Mouse (Mus musculus): ENCODE data around the gene Igfals. TPM values are rescaled to one million over a fixed set of nuclear protein-coding genes. Genes with fewer than 3 reads are reported as not detected.

The Igfals gene
- total and polyA plus RNA-seq, 2 experiments from 2014 or later, result 0.18 to 0.52 TPM

- Histone ChIP-seq H3K9ac (replicated peaks; ENCODE audit: low read length) (no peak overlapping the region), H3K4me2 (ENCODE audit: low read depth, low read length) (no peak overlapping the region), H3K27ac (no peak overlapping the region), H3K4me3 (ENCODE audit: low read length) (no peak overlapping the region), H3K4me1 (ENCODE audit: insufficient read depth, low read length) (peaks cover 22% of the 10 kb centered on the region), H3K27me3 (ENCODE audit: insufficient read depth, low read length) (no peaks in the 10 kb centered on the region), H3K36me3 (ENCODE audit: insufficient read depth, low read length) (peaks cover 23% of the 10 kb centered on the region), H3K9me3 (ENCODE audit: low read length) (no peaks in the 10 kb centered on the region)
- DNase-seq (ENCODE audit: low spot score) (no peak), ATAC-seq (no peak)
- TF ChIP-seq CTCF (IDR thresholded peaks at IDR 0.05; ENCODE audit: low read depth), result no peak
- WGBS, result 73% methylated on average over 12 of the region's 12 CpGs
Observed at GRCm38 (mm10) chr17:24892785-24893184, 27.0 kb downstream of the Igfals start.

- Histone ChIP-seq H3K4me1 (ENCODE audit: insufficient read depth, low read length) (peaks cover 19% of the 10 kb centered on the region), H3K4me2 (ENCODE audit: low read depth, low read length) (no peak overlapping the region), H3K27ac (no peak overlapping the region), H3K9me3 (ENCODE audit: low read length) (no peaks in the 10 kb centered on the region), H3K27me3 (ENCODE audit: insufficient read depth, low read length) (no peaks in the 10 kb centered on the region), H3K9ac (replicated peaks; ENCODE audit: low read length) (no peak overlapping the region), H3K36me3 (ENCODE audit: insufficient read depth, low read length) (peaks cover 27% of the 10 kb centered on the region), H3K4me3 (ENCODE audit: low read length) (no peak overlapping the region)
- WGBS, result 98% methylated on average over 2 of the region's 2 CpGs
- TF ChIP-seq CTCF (IDR thresholded peaks at IDR 0.05; ENCODE audit: low read depth), result no peak
- ATAC-seq, result no peak
- DNase-seq (ENCODE audit: low spot score), result no peak
Observed at GRCm38 (mm10) chr17:24893276-24893675, 27.5 kb downstream of the Igfals start.

GRCm38 (mm10) chr17:24894061-24894994, 28.5 kb downstream of the Igfals start:
- Histone ChIP-seq H3K4me2 (ENCODE audit: low read depth, low read length) (peak overlapping the region; percentile 99), H3K27me3 (ENCODE audit: insufficient read depth, low read length) (no peaks in the 10 kb centered on the region), H3K36me3 (ENCODE audit: insufficient read depth, low read length) (peaks cover 36% of the 10 kb centered on the region), H3K27ac (peak overlapping the region; percentile 93), H3K9ac (replicated peaks; ENCODE audit: low read length) (peak overlapping the region; percentile 95), H3K4me3 (ENCODE audit: low read length) (peak overlapping the region; percentile 91), H3K9me3 (ENCODE audit: low read length) (no peaks in the 10 kb centered on the region), H3K4me1 (ENCODE audit: insufficient read depth, low read length) (peaks cover 19% of the 10 kb centered on the region)
- TF ChIP-seq CTCF (IDR thresholded peaks at IDR 0.05; ENCODE audit: low read depth), result no peak; the same call in 1 of the 2 replicates
- ATAC-seq (peak; percentile 31), DNase-seq (ENCODE audit: low spot score) (peak; percentile 37)
- 10% methylated on average over 31 of the region's 31 CpGs for WGBS

- peaks cover 40% of the 10 kb centered on the region for H3K36me3 ChIP-seq (ENCODE audit: insufficient read depth, low read length)
- H3K4me2 ChIP-seq (ENCODE audit: low read depth, low read length), result peak within 1 kb of the TSS; percentile 99
- peaks cover 19% of the 10 kb centered on the region for H3K4me1 ChIP-seq (ENCODE audit: insufficient read depth, low read length)
- no peaks in the 10 kb centered on the region for H3K27me3 ChIP-seq (ENCODE audit: insufficient read depth, low read length)
- H3K4me3 ChIP-seq (ENCODE audit: low read length), result peak within 1 kb of the TSS; percentile 91
- H3K9me3 ChIP-seq (ENCODE audit: low read length), result no peaks in the 10 kb centered on the region
- WGBS, result under 1% methylated on average over 62 of the region's 62 CpGs
- peak within 1 kb of the TSS; percentile 93 for H3K27ac ChIP-seq
- TF ChIP-seq CTCF (IDR thresholded peaks at IDR 0.05; ENCODE audit: low read depth), result no peak
- ATAC-seq, result peak; percentile 76
- H3K9ac ChIP-seq (replicated peaks; ENCODE audit: low read length), result peak within 1 kb of the TSS; percentile 95
- DNase-seq (ENCODE audit: low spot score), result peak; percentile 95
Observed at GRCm38 (mm10) chr17:24894995-24895547, 29.3 kb downstream of the Igfals start, which contains the start of the genes Eme2 and Mrps34. TSS of gene Eme2 (minus strand) at chr17:24895087. TSS of gene Mrps34 (plus strand) at chr17:24895116.

- WGBS, result 12% methylated on average over 23 of the region's 23 CpGs
Observed at GRCm38 (mm10) chr17:24895571-24896240, 29.9 kb downstream of the Igfals start.

GRCm38 (mm10) chr17:24896241-24896992, 30.6 kb downstream of the Igfals start, which contains the start of gene Nme3:
TSS of gene Nme3 (plus strand) at chr17:24896500.
- Histone ChIP-seq H3K9me3 (ENCODE audit: low read length) (no peaks in the 10 kb centered on the region), H3K4me1 (ENCODE audit: insufficient read depth, low read length) (peaks cover 19% of the 10 kb centered on the region), H3K36me3 (ENCODE audit: insufficient read depth, low read length) (peaks cover 43% of the 10 kb centered on the region), H3K4me3 (ENCODE audit: low read length) (peak within 1 kb of the TSS; percentile 91), H3K27me3 (ENCODE audit: insufficient read depth, low read length) (no peaks in the 10 kb centered on the region), H3K4me2 (ENCODE audit: low read depth, low read length) (peak within 1 kb of the TSS; percentile 99), H3K9ac (replicated peaks; ENCODE audit: low read length) (peak within 1 kb of the TSS; percentile 95), H3K27ac (peak within 1 kb of the TSS; percentile 93)
- DNase-seq (ENCODE audit: low spot score), result peak; percentile 82
- 1% methylated on average over 50 of the region's 50 CpGs for WGBS
- ATAC-seq, result peak; percentile 67
- peak; percentile 56 for TF ChIP-seq CTCF (IDR thresholded peaks at IDR 0.05; ENCODE audit: low read depth)

More at GRCm38 (mm10) chr17:24895571-24896240, 29.9 kb downstream of the Igfals start:
- no peak for TF ChIP-seq CTCF (IDR thresholded peaks at IDR 0.05; ENCODE audit: low read depth)
- peaks cover 19% of the 10 kb centered on the region for H3K4me1 ChIP-seq (ENCODE audit: insufficient read depth, low read length)
- ATAC-seq (no peak), DNase-seq (ENCODE audit: low spot score) (no peak)
- peak overlapping the region; percentile 91 for H3K4me3 ChIP-seq (ENCODE audit: low read length)
- peak overlapping the region; percentile 99 for H3K4me2 ChIP-seq (ENCODE audit: low read depth, low read length)
- no peaks in the 10 kb centered on the region for H3K27me3 ChIP-seq (ENCODE audit: insufficient read depth, low read length)
- H3K36me3 ChIP-seq (ENCODE audit: insufficient read depth, low read length), result peaks cover 40% of the 10 kb centered on the region
- peak overlapping the region; percentile 95 for H3K9ac ChIP-seq (replicated peaks; ENCODE audit: low read length)
- peak overlapping the region; percentile 93 for H3K27ac ChIP-seq
- no peaks in the 10 kb centered on the region for H3K9me3 ChIP-seq (ENCODE audit: low read length)
